Mouse (Mus musculus) T-cell, adult 2 months (primary cell): ENCODE data around the gene Usf1.

Source experiments
- DNase-seq: peaks from one replicate; pipeline ENCODE4 v3.0.0; 2022; ENCODE audit warnings: low spot score

Usf1 gene

DNA sequence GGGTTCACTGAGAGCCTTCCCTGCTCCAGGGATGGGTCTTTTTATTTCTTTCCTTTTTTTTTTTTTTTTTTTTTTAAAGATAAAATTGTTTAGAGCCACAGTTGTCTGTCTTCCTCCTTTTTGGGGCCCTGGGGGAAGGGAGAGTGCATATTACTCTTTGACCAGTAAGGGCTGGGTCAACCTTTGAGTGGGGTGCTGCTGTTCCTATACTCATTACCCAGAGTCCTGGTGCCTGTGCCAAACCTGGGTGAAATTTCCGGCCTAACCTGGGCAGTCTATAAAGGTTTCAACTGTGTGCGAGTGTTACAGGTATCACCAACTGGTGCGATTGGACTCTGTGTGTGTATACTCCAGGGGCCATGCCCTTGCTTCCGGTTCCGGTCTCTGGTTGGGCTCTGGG is 7.5 kb downstream of the Usf1 start, which contains the start of gene Tstd1:
Gene Tstd1 (plus strand): TSS at position 213 of the 400 bp plus-strand sequence.
- no peak for DNase-seq

DNA sequence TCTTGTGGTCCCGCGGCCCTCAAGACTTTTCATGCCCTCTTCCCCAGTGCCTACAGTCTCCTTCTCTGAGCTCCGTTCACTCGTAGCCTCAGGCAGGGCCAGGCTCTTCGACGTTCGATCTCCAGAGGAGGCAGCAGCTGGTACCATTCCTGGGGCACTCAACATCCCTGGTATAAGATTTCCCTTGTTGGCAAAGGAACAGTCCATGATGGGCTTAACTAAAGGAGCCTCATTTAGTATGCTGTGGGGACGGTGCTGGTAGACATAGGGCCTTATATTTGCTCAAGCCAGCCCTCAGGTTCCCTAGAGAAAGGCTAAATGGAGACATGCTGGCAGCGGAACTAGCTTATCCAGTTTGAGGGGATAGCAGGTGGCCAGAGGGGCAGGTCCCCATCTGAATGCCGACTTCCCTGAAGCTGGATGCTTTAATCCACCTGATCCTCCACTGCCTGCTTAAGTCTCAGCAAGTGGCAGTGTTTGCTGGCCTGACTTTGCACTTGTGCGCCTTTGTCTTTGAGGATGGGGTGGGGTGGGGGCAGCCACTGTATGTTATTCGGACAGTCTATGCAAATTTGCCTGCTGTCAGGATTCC is 8.3 kb downstream of the Usf1 start:
- DNase-seq, result no peak

DNA sequence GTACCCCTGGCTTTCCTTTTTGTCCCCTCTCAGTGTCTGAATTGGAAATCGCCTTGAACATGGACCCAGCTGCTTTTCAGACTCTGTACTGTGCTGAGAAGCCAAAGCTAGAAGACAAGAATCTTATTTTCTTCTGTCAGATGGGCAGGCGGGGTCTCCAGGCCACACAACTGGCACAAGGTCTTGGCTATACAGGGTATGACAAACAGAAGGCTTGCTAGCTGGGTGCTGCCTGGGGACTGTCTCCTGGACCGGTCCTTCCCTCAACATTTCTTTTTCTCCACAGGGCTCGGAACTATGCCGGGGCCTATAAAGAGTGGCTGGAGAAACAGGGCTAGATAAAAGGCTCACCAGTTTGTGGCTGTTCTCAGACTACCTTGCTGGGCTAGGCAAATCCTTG is 8.8 kb downstream of the Usf1 start:
- no peak for DNase-seq

DNA sequence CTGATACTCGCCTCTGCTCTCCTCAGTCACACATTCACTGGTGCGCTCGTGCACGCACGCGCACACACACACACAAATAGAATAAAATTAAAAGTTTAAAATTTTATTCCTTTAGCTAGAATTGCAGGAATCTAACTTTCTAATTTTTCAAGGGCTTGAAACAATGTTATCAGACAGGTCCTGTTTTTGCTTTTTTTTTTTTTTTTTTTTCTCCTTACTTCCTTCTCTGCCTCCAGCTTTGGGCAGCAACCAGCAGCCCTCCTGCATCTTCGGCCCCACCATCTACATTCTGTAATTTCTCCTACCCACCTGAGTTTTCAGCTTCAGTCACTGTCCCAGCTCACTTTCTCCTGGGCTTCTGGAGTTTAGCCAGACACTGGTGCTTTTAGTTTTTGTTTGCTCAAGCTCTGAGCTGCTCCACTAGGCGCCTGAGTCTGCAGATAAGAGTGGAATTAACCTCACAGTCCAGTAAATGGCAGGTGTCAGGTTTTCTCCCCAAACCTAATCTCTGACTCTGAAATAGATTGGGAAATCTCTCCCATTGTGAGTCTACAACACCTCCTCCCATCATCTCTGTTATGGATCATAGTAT is 11.5 kb downstream of the Usf1 start:
- no peak for DNase-seq

DNA sequence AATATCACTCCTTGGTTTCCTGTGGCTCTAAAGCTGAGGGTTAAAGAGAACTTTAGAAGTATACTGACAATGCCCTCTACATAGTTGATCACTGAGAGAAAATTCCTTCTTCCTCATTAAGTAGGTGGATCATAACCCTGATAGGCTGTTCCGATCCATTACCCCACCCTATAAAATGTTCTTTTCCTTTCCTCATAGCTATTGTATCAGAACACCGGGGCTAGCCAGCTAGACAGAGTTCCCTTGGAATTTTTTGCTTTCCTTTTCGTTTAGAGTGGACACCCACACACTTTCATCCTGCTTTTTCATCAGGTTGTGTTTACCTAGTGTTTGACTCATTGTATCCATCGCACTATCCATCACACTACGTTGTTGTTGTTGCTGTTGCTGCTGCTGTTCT is 13.5 kb downstream of the Usf1 start:
- DNase-seq, result no peak

DNA sequence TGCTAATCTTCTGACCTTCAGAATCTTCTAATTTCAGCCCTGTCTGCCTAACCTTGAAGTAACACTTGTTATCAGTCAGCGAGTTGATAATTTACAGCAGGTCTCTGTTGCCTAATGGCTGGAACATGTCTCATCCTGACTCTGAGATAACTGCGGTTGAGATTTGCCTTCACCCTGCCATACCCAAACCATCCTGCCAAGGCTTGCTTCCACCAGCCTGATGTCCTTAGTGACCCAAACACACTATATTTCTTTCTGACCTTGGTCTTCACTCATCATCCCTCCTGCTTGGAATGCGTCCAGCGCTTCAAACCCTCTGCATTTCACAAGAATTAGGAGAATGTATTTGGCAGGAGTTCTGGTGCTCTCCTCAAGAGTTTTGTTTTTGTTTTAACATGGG is 14.0 kb downstream of the Usf1 start:
- no peak for DNase-seq

DNA sequence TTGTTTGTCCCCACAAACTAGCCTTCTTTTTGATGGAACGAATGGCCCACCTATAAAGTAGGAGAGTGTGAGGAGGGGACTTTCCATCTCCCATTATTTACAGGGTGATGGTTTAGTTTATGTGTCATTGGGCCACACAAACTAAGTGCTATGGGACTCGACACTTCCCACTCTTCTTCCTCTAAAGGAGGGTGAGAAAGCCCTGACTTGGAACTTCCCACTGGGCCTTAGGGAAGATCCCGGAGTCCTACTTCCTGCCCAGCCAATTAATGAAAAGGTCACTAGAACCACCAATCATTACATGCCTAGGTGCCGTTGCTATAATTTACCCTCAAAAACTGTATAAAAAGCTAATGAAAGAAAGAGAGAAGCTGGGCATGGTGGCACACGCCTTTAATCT is 21.0 kb downstream of the Usf1 start:
- DNase-seq, result no peak

DNA sequence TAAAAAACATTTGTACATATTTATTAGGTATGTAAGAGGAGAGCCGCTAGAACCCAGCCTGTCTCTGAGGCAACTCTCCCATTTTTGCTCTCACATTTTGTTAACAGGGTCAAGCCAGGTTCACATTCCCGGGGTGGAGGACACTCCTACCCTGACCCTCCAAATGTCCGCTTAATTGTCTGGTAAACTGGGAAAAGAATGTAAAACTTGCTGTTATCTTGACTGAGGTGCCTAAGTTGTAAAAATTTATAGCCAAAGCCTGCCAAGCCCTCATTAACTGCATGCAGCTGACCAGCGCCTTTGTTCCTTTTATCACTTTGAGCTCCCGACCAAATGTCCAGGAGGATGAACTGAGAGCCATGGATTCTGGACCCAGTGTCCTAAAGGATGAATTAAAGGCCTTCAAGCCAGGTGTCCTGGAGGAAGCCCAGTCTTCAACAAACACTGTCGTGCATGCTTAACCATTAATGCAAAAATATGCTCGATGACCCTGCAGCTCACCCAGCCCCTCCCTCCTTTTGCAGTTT is 24.2 kb downstream of the Usf1 start:
- no peak for DNase-seq

DNA sequence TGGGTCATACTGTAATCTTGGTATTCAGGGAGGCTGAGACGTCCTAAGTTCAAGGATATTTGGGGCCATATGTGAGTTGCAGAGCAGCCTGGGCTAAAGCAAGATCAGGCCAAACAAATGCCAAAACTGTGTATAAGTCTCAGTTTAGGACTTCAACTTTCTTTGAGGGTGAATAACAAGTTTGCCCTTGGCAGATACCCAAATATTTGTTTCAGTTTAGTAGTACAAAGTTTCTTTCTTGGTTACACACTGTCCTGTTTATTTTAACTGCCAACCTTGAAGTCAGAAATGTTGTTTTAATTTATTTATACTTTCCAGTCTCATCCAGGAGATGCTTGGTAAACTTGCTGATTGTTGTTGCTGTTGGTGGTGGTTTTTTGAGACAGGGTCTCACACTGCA is 24.9 kb downstream of the Usf1 start:
- no peak for DNase-seq

DNA sequence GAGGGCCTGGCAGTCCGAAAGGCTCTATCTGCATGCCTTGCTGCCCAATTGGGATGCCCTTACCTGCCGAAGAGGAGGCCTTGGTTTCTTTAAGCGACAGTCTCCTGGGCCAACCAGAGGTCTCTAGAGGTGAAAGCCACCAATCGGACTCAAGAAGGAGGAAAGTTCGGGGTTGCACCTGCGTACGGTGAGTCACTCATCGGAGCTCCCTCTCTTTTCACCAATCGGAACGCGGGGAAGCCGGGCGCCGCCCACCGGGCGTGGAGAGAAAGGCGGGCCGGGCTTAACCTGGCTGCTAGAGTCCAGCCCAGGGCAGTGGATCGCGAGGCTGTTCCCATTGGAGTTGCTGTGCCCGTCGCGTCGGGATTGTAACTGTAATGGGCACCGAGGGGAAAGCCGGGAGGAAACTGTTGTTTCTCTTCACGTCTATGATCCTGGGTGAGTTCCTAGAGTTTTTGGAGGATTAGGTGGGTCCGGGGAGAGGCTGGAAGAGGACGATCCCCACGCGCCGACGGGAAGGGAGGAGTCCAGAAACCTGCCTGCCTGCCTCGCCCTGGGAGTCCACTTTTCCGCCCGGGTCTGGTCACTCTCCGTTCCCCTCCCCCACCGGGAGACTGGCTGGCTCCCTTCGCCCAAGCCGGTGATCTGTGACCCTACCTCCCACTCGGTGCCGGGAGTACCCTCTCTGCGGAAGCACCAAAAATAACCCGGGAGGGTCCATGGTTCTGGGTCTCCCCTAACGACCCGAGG is 26.3 kb downstream of the Usf1 start, which contains the start of gene F11r:
Gene F11r (plus strand): TSS at position 272 of the 750 bp plus-strand sequence.
- DNase-seq, result peak; percentile 68

DNA sequence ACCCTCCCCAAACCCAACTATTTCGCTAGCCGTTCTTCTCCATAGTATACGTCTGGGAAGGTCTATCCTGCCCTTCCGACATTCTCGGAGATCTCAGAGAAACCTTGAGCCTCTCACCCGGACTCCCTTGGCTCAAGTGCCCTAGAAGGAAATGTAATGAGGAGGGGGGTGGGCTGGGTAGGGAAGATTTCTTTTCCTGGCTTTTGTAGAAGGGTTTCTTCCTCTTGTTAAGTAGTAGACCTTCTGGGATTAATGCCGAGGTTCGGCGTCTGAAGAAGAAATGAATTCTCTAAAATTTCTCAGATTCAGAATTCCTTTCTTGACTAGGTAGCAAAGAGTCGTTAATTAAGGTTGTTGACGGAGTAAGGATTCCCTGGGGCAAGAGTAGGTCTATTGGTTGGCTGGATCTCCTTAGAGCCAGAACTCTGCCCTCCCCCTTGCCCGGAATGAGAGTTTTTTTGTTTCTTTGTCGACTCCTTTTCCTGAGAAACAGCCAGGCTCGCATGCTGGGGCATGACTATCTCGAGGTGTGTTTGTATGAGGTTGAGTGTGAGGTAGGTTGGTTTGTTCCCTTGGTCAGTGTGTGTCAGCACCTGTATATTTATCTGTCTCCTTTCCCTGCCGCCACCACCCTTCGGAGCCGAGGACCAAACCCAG is 27.0 kb downstream of the Usf1 start:
- DNase-seq, result no peak

DNA sequence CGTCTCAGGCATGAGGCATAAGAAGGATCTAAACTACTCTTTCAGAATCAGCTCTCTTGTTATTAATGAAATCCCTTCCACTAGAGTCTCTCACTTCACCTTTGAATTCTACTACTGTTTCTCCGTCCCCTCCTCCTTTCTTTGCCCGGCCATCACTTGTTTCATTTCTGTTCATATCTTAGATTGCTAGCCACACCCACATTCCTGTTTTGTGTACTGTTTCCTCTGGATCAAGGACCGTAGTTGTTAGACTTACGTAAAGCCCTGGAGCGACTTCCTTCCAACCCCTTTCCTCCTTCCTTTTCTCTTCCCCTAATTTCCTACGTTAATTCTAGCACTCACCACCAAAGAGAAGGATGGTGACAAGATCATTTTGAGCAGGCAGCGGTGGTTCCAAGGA is 28.0 kb downstream of the Usf1 start:
- DNase-seq, result no peak

DNA sequence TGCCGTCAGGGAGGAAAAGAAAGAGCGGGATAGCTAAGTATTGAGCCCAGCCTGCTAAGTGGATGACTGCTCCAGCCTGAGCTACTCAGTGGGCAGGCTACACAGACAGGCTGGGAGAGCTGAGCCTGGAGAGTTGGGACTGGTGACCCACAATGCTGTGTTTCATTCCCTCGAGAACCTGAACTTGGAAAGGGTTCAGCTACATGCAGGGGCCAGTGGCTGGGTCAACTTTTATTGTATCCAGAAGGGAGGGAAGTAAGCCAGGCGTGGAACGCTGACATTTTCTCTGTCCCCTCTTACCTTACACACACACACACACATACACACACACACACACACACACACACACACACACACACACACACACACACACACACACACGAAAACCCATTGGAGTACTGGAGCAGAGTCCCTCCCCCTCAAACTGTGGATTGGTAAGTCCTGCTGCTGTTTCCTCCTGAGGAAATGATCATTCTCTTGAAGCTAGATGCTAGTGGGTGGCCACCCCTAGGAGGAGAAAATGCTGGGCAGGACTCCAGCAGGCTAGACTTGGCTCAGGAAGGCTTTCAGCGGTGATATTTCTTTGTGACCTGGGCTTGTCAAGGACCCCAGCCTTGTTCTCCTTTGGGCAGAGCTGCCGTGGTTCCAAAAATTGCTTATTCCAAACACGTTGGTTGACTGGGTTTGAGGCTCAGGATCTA is 29.1 kb downstream of the Usf1 start:
- no peak for DNase-seq

DNA sequence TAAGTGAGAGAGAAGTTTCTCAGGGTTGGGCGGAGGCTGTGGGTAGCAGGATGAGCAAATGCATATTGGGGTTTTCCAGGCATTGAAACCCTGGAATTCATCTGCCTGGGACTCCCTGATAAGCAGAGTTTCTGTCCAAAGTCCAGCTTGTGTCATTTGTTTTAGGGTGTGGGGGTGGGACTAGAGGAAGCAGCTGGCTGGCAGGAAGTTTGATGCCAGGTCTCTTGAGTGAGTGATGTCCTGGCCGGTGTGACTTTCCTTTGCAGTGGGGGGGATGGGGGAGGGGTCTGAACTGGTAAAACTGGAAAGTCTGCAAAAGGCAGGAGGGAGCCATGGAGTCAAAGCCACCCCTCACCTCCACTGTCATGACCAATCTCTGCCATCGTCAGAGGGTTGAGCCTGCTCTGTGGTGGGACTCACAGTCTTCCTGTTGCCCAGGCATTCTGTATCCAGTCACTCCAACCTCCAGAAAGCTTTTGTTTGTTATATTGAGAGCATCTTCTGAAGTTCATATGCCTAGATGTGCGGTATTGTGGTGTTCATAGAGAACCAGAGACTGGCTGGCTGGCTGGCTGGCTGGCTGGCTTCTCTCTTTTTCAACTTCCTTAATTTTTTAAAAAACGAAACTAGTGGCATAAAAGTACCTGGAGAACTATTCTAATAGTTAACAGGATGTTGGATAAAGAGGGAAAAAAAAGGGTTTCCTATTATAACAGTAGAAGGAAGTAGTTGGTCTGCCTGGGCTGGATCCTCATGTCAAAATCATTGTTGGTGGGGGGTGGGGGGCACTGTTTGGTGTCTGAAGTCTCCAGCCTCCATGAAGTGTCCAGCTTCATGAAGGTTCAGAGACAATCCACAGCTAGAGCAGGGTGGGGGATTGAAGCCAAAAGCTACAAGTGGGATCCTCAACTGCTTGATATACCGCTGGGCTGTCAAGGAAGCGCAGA is 30.6 kb downstream of the Usf1 start:
- no peak for DNase-seq

DNA sequence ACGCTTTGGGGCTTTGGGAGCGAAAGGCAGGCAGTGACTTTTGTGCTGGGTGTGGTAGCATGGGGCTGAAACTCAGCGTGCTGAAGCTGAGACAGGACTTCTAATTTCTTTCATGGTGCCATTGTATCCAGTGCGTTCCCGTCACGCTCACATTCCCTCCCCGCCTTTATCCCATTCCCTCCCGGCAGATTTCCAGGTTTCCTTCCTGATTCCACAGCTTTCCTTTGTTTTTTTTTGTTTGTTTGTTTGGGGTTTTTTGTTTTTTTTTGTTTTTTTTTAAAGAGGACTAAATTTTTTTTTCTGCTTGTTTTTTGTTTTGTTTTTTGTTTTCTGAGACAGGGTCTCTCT is 31.3 kb downstream of the Usf1 start:
- DNase-seq, result no peak

DNA sequence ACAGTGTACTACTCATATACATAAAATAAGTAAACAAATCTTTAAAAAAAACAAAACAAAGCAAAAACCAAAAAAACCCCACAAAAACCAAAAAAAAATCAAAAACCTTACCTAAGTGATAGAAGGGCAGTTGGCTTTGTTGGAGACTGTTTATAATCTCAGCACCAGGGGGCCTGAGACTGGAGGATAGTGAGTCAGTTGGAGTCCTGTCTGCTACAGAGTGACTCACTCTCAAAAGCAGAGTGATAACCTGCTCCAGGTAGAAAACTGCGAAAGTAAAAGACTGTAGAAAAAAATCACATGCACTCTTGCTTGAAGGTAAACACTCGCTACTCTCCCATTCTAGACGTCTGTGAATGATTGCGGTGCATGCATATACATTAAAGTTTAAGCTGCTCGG is 33.9 kb downstream of the Usf1 start:
- DNase-seq, result no peak

DNA sequence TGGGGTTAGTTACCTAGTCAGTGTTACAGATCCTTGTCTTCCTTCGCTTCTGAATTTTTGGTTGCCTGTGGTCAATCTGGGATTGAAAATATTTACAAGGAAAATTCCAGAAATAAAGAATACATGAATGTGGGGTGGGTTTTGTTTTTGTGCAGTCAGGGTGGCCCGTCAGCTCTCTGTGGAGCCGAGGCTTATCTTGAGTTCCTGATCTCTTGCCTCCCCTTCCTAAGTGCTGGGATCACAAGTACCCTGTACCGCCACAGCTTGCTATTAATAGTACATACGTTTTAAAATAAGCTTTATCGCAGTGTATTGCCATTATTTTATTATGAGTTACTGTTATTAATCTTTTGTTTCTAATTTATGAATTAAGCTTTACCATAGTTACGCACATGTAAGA is 35.7 kb downstream of the Usf1 start:
- DNase-seq, result no peak

DNA sequence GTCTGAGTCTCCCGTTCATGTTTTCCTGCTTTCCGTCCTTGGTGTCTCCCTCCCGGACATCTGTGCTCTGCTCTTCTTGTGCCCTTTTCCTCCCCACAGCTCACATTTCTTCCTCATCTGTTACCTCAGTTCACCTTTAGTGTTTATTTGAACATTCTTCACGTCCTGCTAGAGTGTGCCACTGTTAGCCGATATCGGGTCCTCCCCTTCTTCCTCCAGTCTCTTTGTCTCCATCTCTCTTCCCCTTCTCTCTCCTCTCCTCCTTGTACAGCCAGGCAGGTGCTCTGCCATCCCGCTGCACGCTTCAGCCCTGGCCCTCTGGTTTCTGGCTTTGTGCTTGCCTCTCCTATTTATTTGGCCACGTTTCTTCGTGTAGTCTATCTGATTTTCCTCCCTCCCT is 36.6 kb downstream of the Usf1 start:
- no peak for DNase-seq

DNA sequence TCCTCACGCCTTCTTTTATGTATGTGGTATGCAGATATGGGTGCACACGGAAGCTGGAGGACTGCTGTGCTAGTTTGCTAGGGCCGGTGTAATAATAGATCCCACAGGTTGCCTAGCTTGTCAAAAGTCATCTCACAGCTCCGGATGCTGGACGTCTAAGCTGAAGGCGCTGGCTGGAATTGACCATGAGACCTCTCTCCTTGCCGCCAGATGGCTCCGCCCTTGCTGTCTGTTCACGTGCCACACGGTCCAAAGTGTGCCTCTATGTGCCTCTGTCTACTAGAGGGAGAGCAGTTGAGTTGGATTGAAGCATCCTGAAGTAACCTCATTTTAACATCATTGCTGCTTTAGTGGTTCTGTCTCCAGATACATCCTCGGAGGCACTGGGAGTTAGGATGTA is 38.9 kb downstream of the Usf1 start:
- DNase-seq, result no peak

DNA sequence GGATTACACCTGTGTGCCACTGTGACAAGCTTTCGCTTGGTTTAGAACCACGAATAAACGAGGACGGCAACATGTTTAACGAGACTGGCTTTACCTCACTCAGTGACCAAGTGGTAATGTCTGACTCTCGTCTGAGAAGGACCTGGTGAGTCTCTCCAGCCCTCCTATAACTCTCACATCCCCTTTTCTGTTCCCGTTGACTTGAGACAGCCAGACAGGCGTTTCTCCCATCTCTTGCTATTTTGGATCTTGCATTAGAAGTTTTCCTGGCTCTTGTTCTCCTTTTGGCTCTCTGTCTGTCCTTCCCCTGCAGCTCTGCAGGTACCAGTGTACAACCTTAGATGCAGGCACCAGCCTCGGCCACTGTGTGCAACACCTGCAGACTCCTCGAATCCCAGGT is 39.9 kb downstream of the Usf1 start:
- DNase-seq, result no peak

DNA sequence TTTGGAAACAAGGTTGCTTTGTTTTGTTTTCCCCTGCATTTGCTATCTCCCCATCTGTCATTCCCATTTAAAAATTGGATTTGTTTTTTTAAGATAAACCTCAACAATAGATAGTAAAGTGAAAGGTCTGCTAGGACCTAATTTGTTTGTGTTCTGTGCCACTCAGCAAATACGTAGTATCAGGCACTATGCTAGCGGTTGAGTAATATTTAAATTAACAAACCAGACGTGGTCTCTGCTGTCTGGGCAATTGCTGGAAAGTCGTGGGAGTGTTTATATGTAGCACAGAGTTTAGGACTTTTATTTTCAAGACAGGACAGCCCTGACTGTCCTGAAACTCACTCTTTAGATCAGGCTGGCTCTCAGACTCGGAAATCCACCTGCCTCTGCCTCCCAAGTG is 41.4 kb downstream of the Usf1 start:
- DNase-seq, result no peak
